Mouse (Mus musculus): ENCODE measurements around the gene Arpp21. TPM values are rescaled to one million over a fixed set of nuclear protein-coding genes. Genes with fewer than 3 reads are reported as not detected.

Gene Arpp21
- total RNA-seq, 2 experiments from 2014 or later = 1.4 TPM

Small RNA genes within 50 kb of the gene (microRNA-seq; reads per million reads assigned to microRNA genes)
- 14.9 to 23.5 reads per million in 2 experiments for gene Mir128-2
